Mouse (Mus musculus) B cell, adult 62 days (primary cell): ENCODE measurements around the gene Gm20855. TPM values are rescaled to one million over a fixed set of nuclear protein-coding genes. Genes with fewer than 3 reads are reported as not detected.

ENCODE experiments used
- total RNA-seq: library from RNA; stranded (reverse); gene quantifications from 4 replicates; pipeline ENCODE4 v1.2.4, GENCODE M21; 2023

Gene Gm20855
- total RNA-seq = not detected in 4 replicates

GRCm38 (mm10) chrY:35131733-35132132 lies at the start of gene Gm20855:
Gene Gm20855, minus strand, starts transcription at chrY:35131833.

